10 mouse cellular contexts compared by ENCODE assay signal in the genomic region with DNA sequence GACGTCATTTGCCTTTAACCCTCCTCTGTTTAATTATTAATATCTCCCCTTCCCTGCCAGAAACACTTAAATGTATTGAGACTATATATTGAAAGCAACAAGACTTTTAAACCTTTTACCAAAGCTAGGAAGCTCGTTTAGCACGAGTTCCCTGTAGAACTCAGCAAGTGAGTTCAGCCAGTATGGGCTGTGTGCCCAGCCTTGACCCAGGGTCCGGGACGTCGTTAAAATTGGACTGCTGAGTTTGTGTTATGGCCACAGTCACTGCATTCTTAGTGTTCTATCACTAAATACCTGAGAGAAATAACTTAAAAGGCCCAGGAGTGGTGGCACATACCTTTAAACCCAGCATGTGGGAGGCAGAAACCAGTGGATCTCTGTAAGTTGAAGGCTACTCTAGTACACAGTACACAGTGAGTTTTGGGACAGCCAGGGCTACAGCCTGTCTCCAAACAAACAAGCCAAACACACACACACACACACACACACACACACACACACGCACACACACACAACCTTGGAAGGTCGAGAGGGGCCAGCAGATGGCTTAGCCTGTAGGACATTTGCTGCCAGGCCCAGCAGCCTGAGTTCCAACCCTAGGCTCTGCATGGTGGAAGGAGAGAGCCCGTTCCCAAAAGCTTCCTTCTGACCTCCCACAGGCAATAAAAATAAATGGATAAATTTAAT. TPM values are rescaled to one million over a fixed set of nuclear protein-coding genes. Genes with fewer than 3 reads are reported as not detected.
DNase-seq lines count a peak whose midpoint lies in the region; ATAC-seq and TF ChIP-seq lines count a peak whose summit lies in the region.
"Had no signal": no experiment of that assay in that cellular context is flagged by ENCODE, and none has a peak within 500 bp of the region (broad histone marks: within the 10 kb centered on the region; RNA-seq: fewer than 3 reads in every experiment).

No protein-coding gene starts in this region.

- no peak for DNase-seq in forebrain, embryonic 10.5 days (ENCODE audit: extremely low spot score, low spot score)
- DNase-seq in lung, postnatal 4 days: no peak
- no peak for DNase-seq in liver, embryonic 13.5 days
- no peak for DNase-seq in layer of hippocampus, adult 11-12 months (ENCODE audit: low spot score)
- DNase-seq in urinary bladder, postnatal 14 days (ENCODE audit: low spot score): no peak

- H3K36me3 ChIP-seq in forebrain, embryonic 10.5 days (replicated peaks): no peaks in the 10 kb centered on the region
- H3K36me3 ChIP-seq in forebrain, embryonic 13.5 days (ENCODE audit: poor library complexity, severe bottlenecking): no peaks in the 10 kb centered on the region
- H3K36me3 ChIP-seq in lung, embryonic 16.5 days (ENCODE audit: control insufficient read depth, insufficient read depth, low read length): no peaks in the 10 kb centered on the region
- no peaks in the 10 kb centered on the region for H3K36me3 ChIP-seq in intestine, postnatal 0 days (ENCODE audit: control insufficient read depth, insufficient read depth)
- H3K36me3 ChIP-seq in liver, embryonic 13.5 days: no peaks in the 10 kb centered on the region
- H3K36me3 ChIP-seq: heart, embryonic 15.5 days; midbrain, embryonic 15.5 days had no signal

- ATAC-seq in forebrain, embryonic 13.5 days: no peak
- ATAC-seq in lung, embryonic 16.5 days (ENCODE audit: low read depth): no peak
- ATAC-seq in intestine, postnatal 0 days: peak; percentile 16; the same call in 1 of the 2 replicates
- peak; percentile 24; the same call in 1 of the 2 replicates for ATAC-seq in liver, embryonic 13.5 days (ENCODE audit: low read depth)

- 0 out of 2 replicates have a peak overlapping the region, but pooled peaks have one; percentile 2 for H3K27ac ChIP-seq in forebrain, embryonic 10.5 days
- H3K27ac ChIP-seq in forebrain, embryonic 13.5 days: no peak overlapping the region
- H3K27ac ChIP-seq in lung, embryonic 16.5 days (ENCODE audit: low read length): 0 out of 2 replicates have a peak overlapping the region, but pooled peaks have one; percentile 26
- H3K27ac ChIP-seq in intestine, postnatal 0 days (ENCODE audit: low read depth, low read length): no peak overlapping the region
- H3K27ac ChIP-seq in liver, embryonic 13.5 days: no peak overlapping the region
- H3K27ac ChIP-seq: midbrain, embryonic 15.5 days had no signal

- H3K9me3 ChIP-seq in forebrain, embryonic 10.5 days: no peaks in the 10 kb centered on the region; the same call in 1 of the 2 replicates
- H3K9me3 ChIP-seq in forebrain, embryonic 13.5 days (replicated peaks): no peaks in the 10 kb centered on the region
- no peaks in the 10 kb centered on the region for H3K9me3 ChIP-seq in lung, embryonic 16.5 days (ENCODE audit: control insufficient read depth, low read length)
- H3K9me3 ChIP-seq in intestine, postnatal 0 days (ENCODE audit: control insufficient read depth): no peaks in the 10 kb centered on the region
- H3K9me3 ChIP-seq in liver, embryonic 13.5 days (replicated peaks): no peaks in the 10 kb centered on the region
- H3K9me3 ChIP-seq: heart, embryonic 15.5 days; midbrain, embryonic 15.5 days had no signal

- WGBS in forebrain, embryonic 10.5 days: 76% methylated on average over 9 of the region's 9 CpGs
- 49% methylated on average over 9 of the region's 9 CpGs for WGBS in forebrain, embryonic 13.5 days
- WGBS in lung, embryonic 16.5 days: 34% methylated on average over 9 of the region's 9 CpGs
- WGBS in intestine, postnatal 0 days: 36% methylated on average over 9 of the region's 9 CpGs
- 62% methylated on average over 9 of the region's 9 CpGs for WGBS in liver, embryonic 13.5 days (ENCODE audit: insufficient replicate concordance)

- peaks cover 60% of the 10 kb centered on the region for H3K4me1 ChIP-seq in forebrain, embryonic 10.5 days
- peaks cover 37% of the 10 kb centered on the region for H3K4me1 ChIP-seq in forebrain, embryonic 13.5 days
- H3K4me1 ChIP-seq in lung, embryonic 16.5 days (replicated peaks; ENCODE audit: control insufficient read depth, insufficient read depth, low read length): peaks cover 36% of the 10 kb centered on the region
- peaks cover 18% of the 10 kb centered on the region; the same call in 1 of the 2 replicates for H3K4me1 ChIP-seq in intestine, postnatal 0 days (replicated peaks; ENCODE audit: control insufficient read depth, insufficient read depth, low read length)
- peaks cover 60% of the 10 kb centered on the region for H3K4me1 ChIP-seq in liver, embryonic 13.5 days (replicated peaks)

- TF ChIP-seq CTCF in intestine, postnatal 0 days (IDR thresholded peaks at IDR 0.05; ENCODE audit: low read depth): no peak

- no peaks in the 10 kb centered on the region for H3K27me3 ChIP-seq in forebrain, embryonic 10.5 days (ENCODE audit: poor library complexity, severe bottlenecking)
- no peaks in the 10 kb centered on the region for H3K27me3 ChIP-seq in forebrain, embryonic 13.5 days
- no peaks in the 10 kb centered on the region for H3K27me3 ChIP-seq in lung, embryonic 16.5 days (ENCODE audit: control insufficient read depth, insufficient read depth, low read depth, low read length)
- no peaks in the 10 kb centered on the region for H3K27me3 ChIP-seq in intestine, postnatal 0 days (replicated peaks; ENCODE audit: control insufficient read depth, insufficient read depth, low read length)
- no peaks in the 10 kb centered on the region for H3K27me3 ChIP-seq in liver, embryonic 13.5 days
- H3K27me3 ChIP-seq: heart, embryonic 15.5 days; midbrain, embryonic 15.5 days had no signal

- no peak overlapping the region for H3K9ac ChIP-seq in forebrain, embryonic 13.5 days
- H3K9ac ChIP-seq in lung, embryonic 16.5 days (ENCODE audit: low read length): no peak overlapping the region
- H3K9ac ChIP-seq in intestine, postnatal 0 days (ENCODE audit: low read depth, low read length): 0 out of 2 replicates have a peak overlapping the region, but pooled peaks have one; percentile 17
- H3K9ac ChIP-seq in liver, embryonic 13.5 days: no peak overlapping the region
- H3K9ac ChIP-seq: heart, embryonic 15.5 days; midbrain, embryonic 15.5 days had no signal

- no peak overlapping the region for H3K4me3 ChIP-seq in forebrain, embryonic 10.5 days
- H3K4me3 ChIP-seq in forebrain, embryonic 13.5 days: no peak overlapping the region
- no peak overlapping the region for H3K4me3 ChIP-seq in lung, embryonic 16.5 days (ENCODE audit: low read length)
- H3K4me3 ChIP-seq in intestine, postnatal 0 days (ENCODE audit: low read depth, low read length): no peak overlapping the region
- no peak overlapping the region for H3K4me3 ChIP-seq in liver, embryonic 13.5 days (replicated peaks)
- H3K4me3 ChIP-seq: heart, embryonic 15.5 days; midbrain, embryonic 15.5 days had no signal

- no peak overlapping the region for H3K4me2 ChIP-seq in forebrain, embryonic 13.5 days
- no peak overlapping the region for H3K4me2 ChIP-seq in lung, embryonic 16.5 days (ENCODE audit: low read depth, low read length)
- peak overlapping the region; percentile 35 for H3K4me2 ChIP-seq in intestine, postnatal 0 days (replicated peaks; ENCODE audit: low read depth)
- no peak overlapping the region for H3K4me2 ChIP-seq in liver, embryonic 13.5 days
- H3K4me2 ChIP-seq: heart, embryonic 15.5 days; midbrain, embryonic 15.5 days had no signal

RNA-seq across cellular contexts. Expression of a gene that starts 11.7 kb away (rescaled TPM):
- 36.7 and 36.8 TPM in 2 replicates for polyA plus RNA-seq in forebrain, embryonic 10.5 days (2016; fragmentation: Nextera tagmentation; extraction: Ambion mirVana)
- polyA plus RNA-seq in forebrain, embryonic 13.5 days (2015; fragmentation: Nextera tagmentation; extraction: Ambion mirVana): 31.4 and 37.0 TPM in 2 replicates
- 94.5 and 102 TPM in 2 replicates for polyA plus RNA-seq in lung, embryonic 16.5 days (2015; fragmentation: Nextera tagmentation; extraction: Ambion mirVana)
- polyA plus RNA-seq in intestine, postnatal 0 days (2015; fragmentation: Nextera tagmentation; extraction: Ambion mirVana): 32.3 and 35.4 TPM in 2 replicates
- 15.7 and 16.0 TPM in 2 replicates for polyA plus RNA-seq in liver, embryonic 13.5 days (2015; fragmentation: Nextera tagmentation; extraction: Ambion mirVana)

Comparison
In these comparisons a context has a peak if more than half of its experiments do, and no peak if none do; other contexts are left out.
1. H3K27ac ChIP-seq: peak in forebrain, embryonic 10.5 days (single experiment) and lung, embryonic 16.5 days (single experiment); none in forebrain, embryonic 13.5 days (single experiment), intestine, postnatal 0 days (single experiment) and liver, embryonic 13.5 days (single experiment).
2. ATAC-seq: peak in intestine, postnatal 0 days (single experiment) and liver, embryonic 13.5 days (single experiment); none in forebrain, embryonic 13.5 days (single experiment) and lung, embryonic 16.5 days (single experiment).